Mouse (Mus musculus): Measurements from ENCODE around the gene Dpep1.
A peak's percentile ranks its signal among the peaks of the same experiment; 100 is the strongest.
"Not testable (repeated sequence)": the region's sequence is repeated elsewhere in the genome, so short reads cannot be mapped to it uniquely, and the experiment has no call there.

Gene Dpep1

GRCm38 (mm10) chr8:123185566-123186409 is at the start of gene Dpep1:
TSS of gene Dpep1 (plus strand) at chr8:123186242.
- DNase-seq (ENCODE audit: inconsistent age in 2 of 2, low spot score in 1 of 2) = peak in 1 of 2 experiments; percentile 54

GRCm38 (mm10) chr8:123136287-123136686 is 49.8 kb upstream of the Dpep1 start:
- DNase-seq (ENCODE audit: inconsistent age in 2 of 2, low spot score in 1 of 2) = no peak

GRCm38 (mm10) chr8:123137645-123138077 is 48.4 kb upstream of the Dpep1 start:
- DNase-seq (ENCODE audit: inconsistent age in 2 of 2, low spot score in 1 of 2) = peak; percentile 40 to 65

DNA sequence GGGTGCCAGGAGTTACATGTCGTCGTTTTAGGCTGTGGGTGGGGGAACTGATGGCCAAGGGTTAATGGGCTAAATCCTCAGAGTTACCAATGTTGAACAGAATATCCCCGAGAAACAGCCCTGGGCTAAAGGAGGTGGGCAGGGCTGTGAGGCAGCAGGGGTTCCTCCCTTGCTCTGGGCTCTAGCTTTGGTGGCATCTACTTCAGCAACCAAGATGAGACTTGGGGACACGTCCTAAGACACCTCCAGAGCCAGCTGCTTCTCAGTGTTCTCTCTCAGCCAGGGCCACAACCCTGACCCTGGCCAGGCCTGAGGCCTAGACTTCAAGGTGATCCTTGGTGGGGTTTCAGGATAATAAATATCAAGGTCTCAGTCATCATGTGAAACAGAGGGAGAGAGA is 47.3 kb upstream of the Dpep1 start:
- DNase-seq (ENCODE audit: inconsistent age in 2 of 2, low spot score in 1 of 2) = peak in 1 of 2 experiments; percentile 52

DNA sequence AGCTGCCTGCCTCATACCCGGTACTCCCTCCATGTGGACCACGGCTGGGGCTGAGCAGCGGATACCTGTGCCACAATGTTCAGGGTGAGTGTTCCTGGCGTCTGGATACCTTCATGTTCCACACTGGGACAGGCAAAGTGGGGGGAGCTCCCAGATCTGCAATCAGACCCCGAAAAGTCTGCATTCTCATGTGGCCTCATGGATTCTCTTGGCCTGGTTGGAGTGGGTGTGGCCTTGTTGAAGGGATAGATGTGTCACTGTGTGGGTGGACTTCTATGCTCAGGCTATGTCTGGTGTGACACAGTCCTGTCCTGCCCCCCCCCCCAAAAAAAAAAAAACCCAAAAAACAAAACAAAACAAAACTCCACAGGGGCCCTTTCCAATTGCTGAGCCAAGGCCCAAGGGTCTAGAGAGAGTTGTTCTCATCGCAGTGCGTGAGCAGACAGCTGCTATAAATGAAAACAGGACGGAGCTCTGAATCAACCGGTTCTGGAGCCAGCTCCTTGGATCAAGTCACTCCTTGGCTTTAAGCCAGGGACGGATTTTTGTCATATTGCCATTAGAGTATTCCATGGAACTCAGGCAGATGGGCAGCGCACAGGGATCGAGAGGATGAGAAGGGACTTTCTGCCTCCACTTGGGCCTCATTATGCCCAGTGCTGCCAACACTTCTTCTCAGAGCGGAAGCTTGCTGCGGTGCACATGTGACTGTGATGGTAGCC is 44.1 kb upstream of the Dpep1 start:
- DNase-seq (ENCODE audit: inconsistent age in 2 of 2, low spot score in 1 of 2) = peak; percentile 82 to 97

DNA sequence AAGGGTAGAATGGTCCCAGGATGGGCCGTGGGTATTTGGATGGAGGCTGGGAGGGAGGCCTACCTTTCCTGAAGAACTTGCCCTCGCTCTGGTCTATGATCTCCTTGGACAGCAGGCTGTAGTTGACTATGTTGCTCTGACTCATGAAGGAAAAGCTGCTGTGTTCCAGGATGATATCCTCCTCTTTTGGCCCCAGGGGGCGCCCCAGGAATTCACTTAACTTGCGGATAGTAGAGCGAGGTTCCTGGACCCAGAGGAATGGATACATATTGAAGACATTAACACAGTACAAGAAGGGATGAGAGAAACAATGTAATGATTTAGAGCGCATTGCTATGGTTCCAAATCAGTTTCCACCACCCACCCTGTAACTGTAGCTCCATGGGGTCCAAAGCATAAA is 40.8 kb upstream of the Dpep1 start:
- DNase-seq (ENCODE audit: inconsistent age in 2 of 2, low spot score in 1 of 2) = peak; percentile 53 to 78

DNA sequence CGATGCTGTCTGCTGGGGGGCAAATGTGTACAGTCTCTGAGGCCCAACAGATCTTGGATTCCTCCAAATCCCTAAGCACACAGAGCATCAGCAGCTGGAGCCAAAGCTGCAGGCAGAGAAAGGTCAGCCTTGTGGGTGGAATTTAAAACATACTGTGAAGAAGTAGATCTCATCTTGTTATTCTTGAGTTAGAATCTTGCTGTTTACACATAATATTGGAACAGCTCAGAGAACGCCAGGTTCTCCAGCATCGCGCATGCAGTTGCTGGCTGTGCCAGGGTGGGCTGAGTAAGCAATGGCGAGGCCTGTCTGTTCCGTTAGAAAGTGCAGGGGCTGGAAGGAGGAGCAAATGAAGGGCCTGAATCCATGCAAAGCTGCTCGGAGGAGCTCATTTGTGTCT is 39.7 kb upstream of the Dpep1 start:
- DNase-seq (ENCODE audit: inconsistent age in 2 of 2, low spot score in 1 of 2) = no peak

DNA sequence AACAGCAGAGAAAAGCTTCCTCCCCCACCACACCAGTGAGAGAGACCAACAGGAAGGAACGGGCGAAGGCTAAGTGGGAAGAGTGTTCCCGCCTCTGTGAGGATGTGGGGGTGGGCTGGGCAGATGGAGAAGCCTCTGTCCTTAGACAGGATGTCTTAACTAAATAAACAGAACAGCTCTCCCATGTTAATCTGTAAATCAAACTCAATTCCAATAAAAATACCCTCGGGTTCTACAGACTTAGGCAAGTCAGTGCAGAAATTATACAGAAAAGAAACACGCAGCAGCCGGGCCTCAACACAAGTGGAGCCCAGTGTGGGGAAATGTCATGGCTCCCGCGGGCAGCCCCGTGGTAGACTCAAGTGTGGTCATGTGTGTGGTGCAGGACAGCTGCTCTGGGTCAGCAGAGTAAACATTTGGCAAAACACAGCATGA is 35.3 kb upstream of the Dpep1 start:
- no peak for DNase-seq (ENCODE audit: inconsistent age in 2 of 2, low spot score in 1 of 2)

- peak in 1 of 2 experiments; percentile 76 for DNase-seq (ENCODE audit: inconsistent age in 2 of 2, low spot score in 1 of 2)
Observed at GRCm38 (mm10) chr8:123155177-123155576, 30.9 kb upstream of the Dpep1 start.

GRCm38 (mm10) chr8:123156070-123156773 is 29.8 kb upstream of the Dpep1 start:
- DNase-seq (ENCODE audit: inconsistent age in 2 of 2, low spot score in 1 of 2) = no peak

DNA sequence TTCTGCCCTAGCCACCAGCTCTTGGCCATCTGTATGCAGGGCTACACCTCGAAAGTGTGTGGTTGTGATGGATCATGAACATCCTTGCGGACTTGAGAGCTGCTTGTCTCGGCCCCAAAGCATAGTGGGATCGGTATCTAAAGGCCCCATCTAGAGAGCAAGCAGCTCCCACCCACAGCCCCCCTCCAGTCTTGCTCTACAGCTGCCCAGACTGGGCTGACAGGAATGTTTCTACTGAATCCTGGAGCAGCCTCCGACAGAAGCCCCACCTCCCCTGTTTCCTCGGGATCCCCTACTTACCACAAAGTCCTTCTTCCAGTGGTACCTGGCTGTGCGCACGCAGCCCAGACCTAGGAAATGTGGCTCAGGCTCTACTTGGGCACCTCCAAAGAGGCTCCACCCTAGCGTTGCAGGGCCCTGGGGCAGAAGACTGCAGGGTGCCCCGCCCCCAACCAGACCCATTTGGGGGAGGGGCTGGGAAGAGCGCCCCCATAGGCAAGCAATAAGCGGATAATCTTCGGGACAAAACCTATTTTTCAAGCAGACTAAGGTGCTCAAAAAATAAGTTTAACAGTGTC is 28.1 kb upstream of the Dpep1 start, which contains the start of gene Sult5a1:
Gene Sult5a1 (minus strand): TSS at position 428 of the 578 bp plus-strand sequence.
- no peak for DNase-seq (ENCODE audit: inconsistent age in 2 of 2, low spot score in 1 of 2)

GRCm38 (mm10) chr8:123181391-123181790 is 4.7 kb upstream of the Dpep1 start:
- DNase-seq (ENCODE audit: inconsistent age in 2 of 2, low spot score in 1 of 2) = peak; percentile 57 to 77

DNA sequence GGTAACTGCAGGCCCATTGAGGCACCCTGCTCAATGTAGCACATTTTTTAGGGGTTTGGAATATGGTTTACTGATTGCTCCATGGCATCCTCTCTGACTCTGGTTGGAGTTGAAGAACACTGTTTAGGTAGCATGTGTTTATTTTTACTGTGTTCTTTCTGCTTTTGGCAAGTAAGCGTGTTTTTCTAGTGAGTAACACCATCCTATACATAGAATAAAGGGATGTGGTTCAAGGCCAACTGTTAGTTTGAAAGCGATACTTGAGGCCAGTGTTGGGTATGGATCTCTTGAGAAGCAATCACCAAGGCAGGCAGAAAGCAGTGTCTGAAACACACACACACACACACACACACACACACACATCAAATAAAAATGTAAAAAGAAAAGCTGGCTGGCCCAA is 2.0 kb downstream of the Dpep1 start:
- no peak for DNase-seq (ENCODE audit: inconsistent age in 2 of 2, low spot score in 1 of 2)

DNA sequence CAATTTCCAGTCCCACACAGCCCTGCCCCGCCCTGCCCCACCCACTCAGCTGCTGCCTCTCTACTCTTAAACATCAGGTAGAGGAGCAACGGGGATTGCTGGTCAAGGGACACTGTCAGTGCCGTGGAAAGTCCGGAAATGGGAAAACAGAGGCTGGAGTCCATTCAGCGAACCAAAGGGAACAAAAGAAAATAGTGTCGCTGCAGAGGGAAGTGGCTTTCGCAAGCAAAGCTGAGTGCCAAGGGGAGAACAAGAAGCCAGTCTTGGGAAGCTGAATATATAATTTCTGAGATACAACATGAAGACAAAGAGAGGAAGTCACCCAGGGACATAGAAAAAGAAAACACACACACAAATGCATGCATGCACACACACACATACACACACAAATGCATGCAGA is 2.8 kb downstream of the Dpep1 start:
- no peak for DNase-seq (ENCODE audit: inconsistent age in 2 of 2, low spot score in 1 of 2)

DNA sequence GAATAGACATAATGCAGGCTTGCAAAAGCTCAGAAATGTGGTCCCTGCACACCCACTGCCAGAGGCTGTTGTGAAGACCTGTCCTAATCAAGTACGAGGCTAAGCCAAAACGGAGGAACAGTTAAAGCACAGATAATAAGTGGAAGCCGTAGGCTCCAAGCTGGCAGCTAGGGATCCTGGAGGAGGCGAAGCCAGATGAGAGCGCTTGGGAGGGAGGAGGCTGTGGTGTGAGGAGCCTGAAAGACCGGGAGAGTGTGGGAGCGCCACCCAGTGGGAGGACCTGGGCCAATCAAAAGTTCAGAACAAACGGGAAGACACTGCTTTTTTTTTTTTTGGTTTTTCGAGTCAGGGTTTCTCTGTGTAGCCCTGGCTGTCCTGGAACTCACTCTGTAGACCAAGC is 4.6 kb downstream of the Dpep1 start:
- peak; percentile 70 to 89 for DNase-seq (ENCODE audit: inconsistent age in 2 of 2, low spot score in 1 of 2)

DNA sequence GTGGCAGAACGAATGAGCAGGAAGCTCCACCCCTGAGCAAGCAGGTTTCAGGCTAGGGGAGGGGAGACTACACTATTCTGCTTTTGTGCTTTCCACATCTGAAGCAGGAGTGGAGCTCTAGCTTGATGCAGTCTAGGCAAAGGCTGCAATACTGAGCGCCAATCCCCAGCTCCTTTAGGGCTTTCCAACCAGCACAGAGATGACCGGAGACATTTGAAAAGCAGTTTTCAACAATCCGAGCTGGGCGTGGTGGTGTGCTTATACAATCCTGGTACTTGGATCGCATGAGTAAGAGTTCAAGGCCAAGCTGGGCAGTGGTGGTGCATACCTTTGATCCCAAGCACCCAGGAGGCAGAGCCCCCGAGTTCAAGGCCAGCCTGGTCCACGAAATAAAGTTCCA is 5.9 kb downstream of the Dpep1 start:
- peak in 1 of 2 experiments; percentile 46 for DNase-seq (ENCODE audit: inconsistent age in 2 of 2, low spot score in 1 of 2)

- no peak for DNase-seq (ENCODE audit: inconsistent age in 2 of 2, low spot score in 1 of 2)
Observed at GRCm38 (mm10) chr8:123193771-123194170, 7.7 kb downstream of the Dpep1 start.

GRCm38 (mm10) chr8:123197016-123197415 is 11.0 kb downstream of the Dpep1 start:
- not testable (repeated sequence) for DNase-seq (ENCODE audit: inconsistent age in 2 of 2, low spot score in 1 of 2)

- no peak for DNase-seq (ENCODE audit: inconsistent age in 2 of 2, low spot score in 1 of 2)
Observed at GRCm38 (mm10) chr8:123199864-123200263, 13.8 kb downstream of the Dpep1 start.

DNA sequence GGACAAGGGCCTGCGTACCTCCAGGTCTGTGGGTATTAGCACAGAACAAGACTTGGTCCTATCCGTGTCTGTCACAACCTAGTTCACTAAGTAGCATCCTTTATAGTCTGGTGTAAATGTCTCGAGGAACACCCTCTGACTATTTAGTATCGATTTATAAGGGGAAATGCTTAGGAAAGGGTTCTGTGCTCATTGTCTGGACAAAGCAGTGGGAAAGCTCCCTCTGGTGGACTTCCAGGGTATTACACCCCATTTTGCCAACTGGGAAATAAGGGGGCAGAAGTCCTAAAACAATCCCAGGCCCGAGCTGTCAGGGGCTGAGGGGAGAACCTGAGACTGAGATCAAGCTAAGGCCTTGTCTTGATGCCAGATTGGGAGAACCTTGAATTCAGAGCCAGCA is 16.2 kb downstream of the Dpep1 start:
- DNase-seq (ENCODE audit: inconsistent age in 2 of 2, low spot score in 1 of 2) = peak; percentile 64 to 91

DNA sequence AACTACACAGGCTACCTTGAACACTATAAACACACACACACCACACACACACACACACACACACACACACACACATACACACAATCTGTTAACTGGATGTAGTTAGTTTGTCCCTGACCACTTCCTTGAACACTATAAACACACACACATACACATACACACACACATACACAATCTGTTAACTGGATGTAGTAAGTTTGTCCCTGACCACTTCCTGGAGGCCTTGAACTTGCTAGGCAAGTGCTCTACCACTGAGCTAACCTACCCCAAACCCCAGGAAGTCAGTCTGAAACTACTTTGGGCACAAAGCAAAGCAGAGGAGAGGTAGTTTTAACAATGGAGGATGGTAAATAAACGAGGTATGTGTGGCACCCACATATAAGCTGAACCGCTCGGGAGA is 17.5 kb downstream of the Dpep1 start:
- no peak for DNase-seq (ENCODE audit: inconsistent age in 2 of 2, low spot score in 1 of 2)
